Mouse (Mus musculus) hindbrain, embryonic 11.5 days (tissue): ENCODE measurements at regions not wholly inside any gene's neighbourhood (a gene's known extent, or its start where the extent isn't known, plus 50 kb on each side); places are given as distances from the start of the nearest gene placed in this dataset.

Experiments
- ATAC-seq: fragments of 200-750 bp; cut with Nextera tagmentation; 2 replicates; pipeline ENCODE4 v1.8.0; 2017; ENCODE audit warnings: mild to moderate bottlenecking, moderate TSS enrichment, moderate library complexity; ENCODE audit not compliant: low FRiP score
- DNase-seq: peaks from one replicate; pipeline ENCODE4 v3.0.0-alpha.2; 2015; ENCODE audit warnings: low spot score
- H3K27ac ChIP-seq: fragments of 300-500 bp; sonication (generic); 2 replicates; pipeline ENCODE4 v1.5.1; 2014; ENCODE audit warnings: mild to moderate bottlenecking, low read depth, low read length
- H3K27me3 ChIP-seq: fragments of 300-500 bp; sonication (generic); 2 replicates; pipeline ENCODE4 v1.6.1; 2014; ENCODE audit warnings: mild to moderate bottlenecking, low read length, moderate library complexity, mixed read lengths; ENCODE audit not compliant: control insufficient read depth, insufficient read depth
- H3K36me3 ChIP-seq: fragments of 300-500 bp; sonication (generic); 2 replicates; pipeline ENCODE4 v1.6.1; 2014; ENCODE audit warnings: mild to moderate bottlenecking, low read length, moderate library complexity, mixed read lengths; ENCODE audit not compliant: control insufficient read depth, insufficient read depth
- H3K4me1 ChIP-seq: fragments of 300-500 bp; sonication (generic); replicated peaks from 2 replicates; pipeline ENCODE4 v1.6.1; 2014; ENCODE audit warnings: low read length, mixed read lengths; ENCODE audit not compliant: control insufficient read depth, insufficient read depth
- H3K4me2 ChIP-seq: fragments of 300-500 bp; sonication (generic); replicated peaks from 2 replicates; pipeline ENCODE4 v1.6.1; 2014; ENCODE audit warnings: mild to moderate bottlenecking, low read depth, low read length
- H3K4me3 ChIP-seq: fragments of 300-500 bp; sonication (generic); 2 replicates; pipeline ENCODE4 v1.5.1; 2014; ENCODE audit warnings: low read depth, low read length
- H3K9ac ChIP-seq: fragments of 300-500 bp; sonication (generic); 2 replicates; pipeline ENCODE4 v1.6.1; 2014; ENCODE audit warnings: low read depth, low read length
- H3K9me3 ChIP-seq: fragments of 300-500 bp; sonication (generic); 2 replicates; pipeline ENCODE4 v1.6.1; 2016; ENCODE audit warnings: low read length; ENCODE audit not compliant: control insufficient read depth
- WGBS: fragments of 180-500 bp; shearing (Covaris S2); extraction: QIAGEN DNeasy Blood & Tissue Kit; methylation state at CpG from one replicate; pipeline ENCODE4 v1.1.7; 2014; 5-methylcytosine and 5-hydroxymethylcytosine counted together

DNA sequence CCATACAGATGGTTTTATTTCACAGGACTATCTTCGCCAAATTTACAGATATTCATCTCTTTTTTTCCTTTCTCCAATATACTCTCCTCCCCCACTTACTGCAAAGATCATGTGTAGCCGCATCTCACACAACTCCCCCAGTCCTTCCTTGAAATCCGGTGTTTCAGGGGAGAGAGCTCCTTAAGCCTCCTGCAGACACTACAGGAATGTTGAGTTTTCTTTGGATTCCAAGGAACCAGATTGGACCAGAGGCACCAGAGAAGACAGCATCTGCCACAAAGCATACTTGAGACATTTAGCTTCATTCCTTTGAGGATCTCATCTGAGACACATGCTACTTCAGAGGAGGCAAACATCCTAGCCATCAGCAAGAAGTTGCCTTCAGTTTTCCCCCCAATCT, 558.4 kb upstream of the Cdh11 start:
- Histone ChIP-seq H3K4me2 (no peak overlapping the region), H3K4me3 (no peak overlapping the region), H3K9ac (no peak overlapping the region), H3K27me3 (no peaks in the 10 kb centered on the region), H3K4me1 (no peaks in the 10 kb centered on the region), H3K9me3 (no peaks in the 10 kb centered on the region), H3K36me3 (no peaks in the 10 kb centered on the region), H3K27ac (no peak overlapping the region)
- no peak for DNase-seq
- 93% methylated on average over 3 of the region's 3 CpGs for WGBS
- ATAC-seq: no peak

- Histone ChIP-seq H3K4me3 (no peak overlapping the region), H3K9ac (no peak overlapping the region), H3K27ac (no peak overlapping the region), H3K9me3 (no peaks in the 10 kb centered on the region), H3K4me2 (no peak overlapping the region), H3K4me1 (no peaks in the 10 kb centered on the region), H3K27me3 (no peaks in the 10 kb centered on the region), H3K36me3 (no peaks in the 10 kb centered on the region)
- DNase-seq (no peak), ATAC-seq (no peak)
- WGBS: 77% methylated on average over 2 of the region's 2 CpGs
Measured at GRCm38 (mm10) chr8:103344871-103345270, 559.4 kb upstream of the Cdh11 start.

GRCm38 (mm10) chr8:103347158-103347871, 561.9 kb upstream of the Cdh11 start:
- Histone ChIP-seq H3K9me3 (no peaks in the 10 kb centered on the region), H3K27me3 (no peaks in the 10 kb centered on the region), H3K36me3 (no peaks in the 10 kb centered on the region), H3K4me1 (no peaks in the 10 kb centered on the region), H3K4me3 (no peak overlapping the region), H3K27ac (no peak overlapping the region), H3K4me2 (no peak overlapping the region), H3K9ac (no peak overlapping the region)
- ATAC-seq: no peak
- WGBS: 71% methylated on average over 7 of the region's 7 CpGs
- no peak for DNase-seq

- Histone ChIP-seq H3K27me3 (no peaks in the 10 kb centered on the region), H3K9me3 (no peaks in the 10 kb centered on the region), H3K4me1 (no peaks in the 10 kb centered on the region), H3K4me2 (no peak overlapping the region), H3K9ac (no peak overlapping the region), H3K4me3 (no peak overlapping the region), H3K27ac (no peak overlapping the region), H3K36me3 (no peaks in the 10 kb centered on the region)
- WGBS: 59% methylated on average over 3 of the region's 3 CpGs
- ATAC-seq: peak; percentile 78
- DNase-seq: no peak
Measured at GRCm38 (mm10) chr8:103361713-103362112, 576.3 kb upstream of the Cdh11 start.

GRCm38 (mm10) chr8:103370394-103370793, 585.0 kb upstream of the Cdh11 start:
- H3K4me3 ChIP-seq: no peak overlapping the region
- H3K4me1 ChIP-seq: no peaks in the 10 kb centered on the region
- 36% methylated on average over 2 of the region's 2 CpGs for WGBS
- H3K9me3 ChIP-seq: no peaks in the 10 kb centered on the region
- no peaks in the 10 kb centered on the region for H3K27me3 ChIP-seq
- H3K9ac ChIP-seq: no peak overlapping the region
- DNase-seq (no peak), ATAC-seq (no peak)
- H3K4me2 ChIP-seq: no peak overlapping the region
- H3K27ac ChIP-seq: no peak overlapping the region
- H3K36me3 ChIP-seq: no peaks in the 10 kb centered on the region

DNA sequence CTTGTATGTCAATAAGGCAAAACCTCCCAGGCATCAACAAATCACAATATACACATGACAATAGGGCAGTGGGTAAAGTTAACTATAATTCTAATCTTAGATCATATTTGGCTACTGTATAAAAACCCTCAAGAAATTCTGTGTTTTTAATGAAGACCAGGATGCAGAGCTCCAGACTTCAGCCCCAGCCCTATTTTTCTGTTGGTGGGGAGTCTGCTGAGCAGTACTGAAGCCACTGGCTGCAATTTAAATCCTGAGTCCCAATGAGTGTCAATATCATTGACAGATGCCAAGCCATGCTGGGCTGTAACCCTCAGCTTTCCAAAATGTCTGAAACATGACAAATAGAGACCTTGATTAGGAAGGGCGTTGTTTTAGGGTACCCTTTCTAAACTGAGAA, 587.6 kb upstream of the Cdh11 start:
- Histone ChIP-seq H3K9me3 (no peaks in the 10 kb centered on the region), H3K4me3 (no peak overlapping the region), H3K36me3 (no peaks in the 10 kb centered on the region), H3K27me3 (no peaks in the 10 kb centered on the region), H3K9ac (no peak overlapping the region), H3K4me2 (no peak overlapping the region), H3K4me1 (no peaks in the 10 kb centered on the region), H3K27ac (no peak overlapping the region)
- no peak for DNase-seq
- no peak for ATAC-seq
- 72% methylated on average over 1 of the region's 1 CpGs for WGBS

- WGBS: 89% methylated on average over 4 of the region's 4 CpGs
- H3K9ac ChIP-seq: no peak overlapping the region
- no peak overlapping the region for H3K27ac ChIP-seq
- no peaks in the 10 kb centered on the region for H3K36me3 ChIP-seq
- DNase-seq (no peak), ATAC-seq (no peak)
- no peaks in the 10 kb centered on the region for H3K27me3 ChIP-seq
- no peaks in the 10 kb centered on the region for H3K9me3 ChIP-seq
- no peak overlapping the region for H3K4me2 ChIP-seq
- no peaks in the 10 kb centered on the region for H3K4me1 ChIP-seq
- H3K4me3 ChIP-seq: no peak overlapping the region
Measured at GRCm38 (mm10) chr8:103374151-103374550, 588.7 kb upstream of the Cdh11 start.

GRCm38 (mm10) chr8:103378545-103378944, 593.1 kb upstream of the Cdh11 start:
- Histone ChIP-seq H3K9me3 (no peaks in the 10 kb centered on the region), H3K27me3 (no peaks in the 10 kb centered on the region), H3K4me2 (no peak overlapping the region), H3K27ac (no peak overlapping the region), H3K9ac (no peak overlapping the region), H3K4me3 (no peak overlapping the region), H3K4me1 (no peaks in the 10 kb centered on the region), H3K36me3 (no peaks in the 10 kb centered on the region)
- ATAC-seq (no peak), DNase-seq (no peak)
- 56% methylated on average over 3 of the region's 3 CpGs for WGBS

- Histone ChIP-seq H3K36me3 (no peaks in the 10 kb centered on the region), H3K9me3 (no peaks in the 10 kb centered on the region), H3K27ac (no peak overlapping the region), H3K9ac (no peak overlapping the region), H3K4me3 (no peak overlapping the region), H3K27me3 (no peaks in the 10 kb centered on the region), H3K4me1 (no peaks in the 10 kb centered on the region), H3K4me2 (no peak overlapping the region)
- ATAC-seq (no peak), DNase-seq (no peak)
- 82% methylated on average over 3 of the region's 3 CpGs for WGBS
Measured at GRCm38 (mm10) chr8:103381575-103381974, 596.1 kb upstream of the Cdh11 start.
